Mouse (Mus musculus) yolk sac, embryonic 10.5 days (tissue): ENCODE measurements around the gene 2510039O18Rik.

Experiments
- DNase-seq: peaks from one replicate; pipeline ENCODE4 v3.0.0-alpha.2; 2017; ENCODE audit warnings: low spot score

2510039O18Rik gene

DNA sequence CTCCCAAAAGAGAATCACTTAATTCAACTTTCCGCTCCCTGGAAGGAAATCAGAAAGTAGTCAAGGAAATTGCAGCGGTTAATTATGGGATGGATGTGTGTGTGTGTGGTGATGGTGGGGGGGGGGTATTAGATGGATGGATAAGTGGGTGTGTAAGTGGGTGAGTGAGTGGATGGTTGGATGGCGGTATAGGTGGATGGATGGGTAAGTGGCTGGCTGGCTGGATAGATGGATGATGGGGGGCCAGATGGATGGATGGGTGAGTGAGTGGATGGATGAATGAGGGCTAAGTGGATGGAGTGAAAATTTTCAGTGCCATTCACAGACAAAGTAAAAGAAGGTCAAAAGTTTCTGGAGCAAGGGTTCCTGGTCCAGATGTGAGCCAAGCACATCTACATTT, 3.7 kb upstream of the 2510039O18Rik start:
- DNase-seq, result no peak

DNA sequence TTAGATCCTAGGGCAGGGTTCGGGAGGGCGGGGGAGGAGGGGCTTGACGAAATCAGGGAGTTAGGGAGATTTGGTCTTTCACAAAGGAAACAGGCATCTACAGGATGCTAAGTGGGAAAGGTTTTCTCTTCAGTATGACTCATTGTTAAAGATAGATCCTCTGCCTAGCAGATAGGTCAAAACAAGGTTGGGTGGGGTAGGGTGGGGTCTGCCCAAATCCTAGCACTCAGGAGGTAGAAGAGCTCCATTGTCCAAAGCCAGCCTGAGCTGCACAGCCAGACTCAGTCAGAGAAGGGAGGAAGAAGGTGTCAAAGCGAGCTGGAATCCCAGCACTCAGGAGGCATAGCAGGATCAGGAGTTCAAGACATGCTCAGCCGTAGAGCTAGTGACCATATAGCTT, 3.2 kb upstream of the 2510039O18Rik start:
- no peak for DNase-seq

DNA sequence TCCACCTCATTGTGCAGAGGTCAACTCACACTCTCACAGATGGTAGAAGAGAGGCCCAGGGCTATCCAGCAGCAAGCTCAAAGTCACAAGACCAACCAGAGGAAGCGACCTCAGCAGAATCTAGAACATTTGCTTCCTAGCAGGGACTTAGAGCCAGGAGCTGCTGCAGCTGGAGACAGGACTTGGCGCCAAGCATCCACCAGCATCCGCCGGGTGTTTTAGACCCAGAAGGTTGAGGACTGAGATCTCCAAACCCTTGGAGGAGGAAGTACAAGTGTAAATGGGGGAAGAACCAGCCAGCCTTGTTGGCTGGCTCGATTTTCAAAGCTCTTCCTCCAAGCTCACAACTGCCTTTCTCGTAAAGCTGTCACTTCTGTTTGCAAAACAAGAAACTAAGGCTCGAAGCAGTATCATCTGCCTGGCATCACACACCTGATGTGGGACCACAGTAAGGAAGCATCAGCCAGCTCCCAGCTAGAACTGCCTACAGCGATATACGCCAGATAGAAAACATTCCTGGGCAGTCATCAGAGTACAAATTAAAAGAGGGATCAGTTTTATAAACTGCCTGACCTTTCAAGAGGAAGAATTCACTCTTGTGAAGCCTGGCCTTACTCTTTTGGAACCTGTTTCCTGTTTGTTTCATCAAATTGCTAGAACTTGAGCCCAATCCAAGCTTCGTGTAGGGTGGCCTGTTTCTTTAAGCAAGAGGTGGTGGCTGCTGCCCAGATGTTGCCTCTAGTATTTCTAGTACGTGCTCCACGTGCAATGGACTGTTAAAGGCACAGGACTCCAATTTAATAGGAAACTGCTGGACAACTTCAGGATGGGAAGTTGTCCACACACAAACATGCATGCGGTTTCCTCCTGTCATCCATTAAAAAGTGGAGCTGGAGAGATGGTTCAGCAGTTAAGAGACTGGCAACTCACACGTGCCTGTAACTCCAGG, 2.3 kb upstream of the 2510039O18Rik start:
- no peak for DNase-seq

DNA sequence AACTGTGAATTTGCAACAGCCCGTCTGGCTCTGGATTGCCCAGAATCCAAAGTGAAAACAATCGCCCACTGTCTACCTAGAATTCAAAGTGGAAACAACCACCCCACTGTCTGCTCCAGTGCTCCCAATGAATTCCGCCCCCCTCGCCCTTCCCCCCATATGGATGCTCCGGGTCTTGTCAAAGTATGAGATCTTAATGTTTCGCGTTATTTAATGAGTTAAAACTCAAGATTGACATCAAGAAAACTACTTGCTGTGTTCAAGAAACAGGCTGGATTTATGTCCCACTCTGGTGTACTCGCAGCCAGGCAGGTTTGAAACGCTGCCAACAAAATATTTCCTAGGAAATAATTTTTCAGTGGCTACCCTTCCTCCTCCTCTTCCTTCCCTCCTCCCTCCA, 584 bp upstream of the 2510039O18Rik start:
- DNase-seq, result no peak

DNA sequence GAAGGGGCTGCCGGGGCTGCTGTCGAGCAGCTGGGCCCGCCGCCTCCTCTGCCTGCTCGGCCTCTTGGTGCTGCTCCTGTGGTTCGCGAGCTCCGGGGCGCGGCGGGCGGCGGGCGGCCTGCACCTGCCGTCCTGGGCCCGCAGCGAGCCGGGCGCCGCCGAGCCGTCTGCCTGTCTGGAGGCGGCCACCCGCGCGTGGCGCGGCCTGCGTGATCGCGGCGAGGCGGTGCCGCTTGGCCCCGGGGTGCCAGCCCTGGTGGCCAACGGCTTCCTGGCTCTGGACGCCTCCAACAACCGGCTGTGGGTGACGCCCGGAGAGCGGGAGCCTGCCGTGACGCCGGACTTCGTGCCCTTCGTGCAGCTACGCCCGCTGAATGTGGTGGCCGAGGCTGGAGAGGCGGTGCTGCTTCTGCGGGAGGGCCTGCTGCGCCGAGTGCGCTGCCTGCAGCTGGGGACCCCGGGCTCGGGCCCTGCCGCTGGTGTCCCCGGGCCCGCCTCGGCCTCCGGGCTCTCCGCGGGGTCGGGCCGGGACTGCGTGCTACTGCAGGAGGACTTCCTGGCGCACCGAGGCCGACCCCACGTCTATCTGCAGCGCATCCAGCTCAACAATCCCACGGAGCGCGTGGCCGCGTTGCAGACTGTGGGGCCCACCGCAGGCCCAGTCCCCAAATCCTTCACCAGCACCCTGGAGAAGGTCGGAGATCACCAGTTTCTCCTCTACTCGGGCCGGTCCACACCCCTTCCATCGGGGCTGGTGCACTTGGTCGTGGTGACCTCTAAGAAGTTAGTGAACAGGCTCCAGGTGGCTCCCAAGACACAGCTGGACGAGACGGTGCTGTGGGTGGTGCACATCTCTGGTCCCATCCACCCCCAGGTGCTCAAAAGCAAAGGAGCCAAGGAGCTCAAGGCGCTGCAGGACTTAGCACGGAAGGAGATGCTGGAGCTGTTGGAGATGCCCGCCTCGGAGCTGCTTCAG, 638 bp downstream of the 2510039O18Rik start:
- peak; percentile 47 for DNase-seq

DNA sequence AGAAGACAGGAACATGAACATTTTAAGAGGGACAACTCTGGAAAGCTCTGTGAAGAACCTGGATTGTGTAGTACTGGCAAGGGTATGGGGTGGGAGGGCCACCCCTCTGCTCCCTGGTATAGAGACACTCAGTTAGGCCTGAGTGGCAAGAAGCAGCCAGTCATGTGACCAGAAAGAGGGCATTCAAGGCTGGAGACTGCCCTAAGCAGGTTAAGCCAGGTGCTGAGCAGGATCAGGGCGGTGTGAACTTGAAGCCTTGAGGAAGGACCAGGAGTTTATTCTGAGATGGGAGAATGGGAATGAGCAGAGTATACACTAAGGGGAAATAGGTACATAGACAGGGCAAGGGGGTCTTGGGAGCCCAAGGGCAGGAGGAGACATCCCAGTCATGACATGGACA, 2.3 kb downstream of the 2510039O18Rik start:
- DNase-seq, result no peak

DNA sequence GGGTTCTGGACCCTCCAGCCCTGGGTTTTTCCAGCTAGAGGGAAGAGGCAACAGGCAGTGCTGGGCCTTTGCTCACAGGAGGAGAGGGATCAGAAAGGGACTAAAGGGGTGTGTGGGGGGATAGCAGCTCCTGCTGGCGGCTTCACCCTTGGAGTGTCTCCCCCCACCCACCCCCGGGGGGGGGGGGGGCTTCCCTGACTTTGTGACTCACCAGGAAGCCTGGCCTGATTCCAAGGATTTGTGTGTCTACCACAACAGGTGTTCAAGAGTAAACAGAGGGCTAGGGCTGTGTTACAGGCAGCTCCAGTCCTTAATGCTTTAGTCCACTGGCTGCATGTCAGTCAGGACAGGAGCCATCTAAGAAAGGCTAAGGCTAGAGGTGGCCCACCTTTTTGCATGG, 6.8 kb downstream of the 2510039O18Rik start:
- DNase-seq, result no peak

DNA sequence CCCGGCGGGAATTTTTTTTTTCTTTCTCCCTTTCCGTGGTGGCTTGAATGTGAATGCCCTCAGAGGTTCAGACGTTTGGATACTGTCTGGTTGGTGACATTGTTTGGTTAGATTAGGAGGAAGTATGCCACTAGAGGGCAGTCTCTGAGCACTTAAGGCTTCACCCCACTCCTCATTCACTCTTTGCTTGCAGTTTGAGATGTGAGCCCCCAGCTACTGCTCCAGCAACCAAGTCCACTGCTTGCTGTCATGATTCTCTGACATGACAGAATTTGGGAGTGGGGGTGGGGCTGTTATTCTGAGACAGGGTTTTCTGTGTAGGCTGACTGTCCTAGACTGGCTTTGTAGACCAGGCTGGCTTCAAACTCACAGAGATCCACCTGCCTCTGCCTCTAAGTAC, 12.9 kb downstream of the 2510039O18Rik start:
- DNase-seq, result no peak

DNA sequence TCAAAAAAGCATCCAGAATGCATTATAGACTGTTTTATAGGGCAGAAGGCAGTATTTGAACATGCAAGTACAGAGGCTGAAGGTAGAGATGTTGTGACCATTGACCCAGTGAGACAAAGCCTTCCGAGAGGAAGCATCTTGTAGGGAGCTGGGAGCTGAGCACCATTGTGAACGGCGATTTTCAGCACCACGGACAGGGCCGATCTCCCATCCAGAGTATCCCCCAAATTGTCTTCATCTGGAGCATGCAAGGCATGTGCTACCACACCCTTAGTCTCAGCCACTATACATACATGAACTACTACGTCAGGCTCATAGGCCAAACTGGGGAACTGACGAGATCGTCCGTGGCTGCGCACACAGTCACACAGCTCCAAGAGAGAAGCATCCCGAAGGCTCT, 16.4 kb downstream of the 2510039O18Rik start:
- DNase-seq, result no peak

DNA sequence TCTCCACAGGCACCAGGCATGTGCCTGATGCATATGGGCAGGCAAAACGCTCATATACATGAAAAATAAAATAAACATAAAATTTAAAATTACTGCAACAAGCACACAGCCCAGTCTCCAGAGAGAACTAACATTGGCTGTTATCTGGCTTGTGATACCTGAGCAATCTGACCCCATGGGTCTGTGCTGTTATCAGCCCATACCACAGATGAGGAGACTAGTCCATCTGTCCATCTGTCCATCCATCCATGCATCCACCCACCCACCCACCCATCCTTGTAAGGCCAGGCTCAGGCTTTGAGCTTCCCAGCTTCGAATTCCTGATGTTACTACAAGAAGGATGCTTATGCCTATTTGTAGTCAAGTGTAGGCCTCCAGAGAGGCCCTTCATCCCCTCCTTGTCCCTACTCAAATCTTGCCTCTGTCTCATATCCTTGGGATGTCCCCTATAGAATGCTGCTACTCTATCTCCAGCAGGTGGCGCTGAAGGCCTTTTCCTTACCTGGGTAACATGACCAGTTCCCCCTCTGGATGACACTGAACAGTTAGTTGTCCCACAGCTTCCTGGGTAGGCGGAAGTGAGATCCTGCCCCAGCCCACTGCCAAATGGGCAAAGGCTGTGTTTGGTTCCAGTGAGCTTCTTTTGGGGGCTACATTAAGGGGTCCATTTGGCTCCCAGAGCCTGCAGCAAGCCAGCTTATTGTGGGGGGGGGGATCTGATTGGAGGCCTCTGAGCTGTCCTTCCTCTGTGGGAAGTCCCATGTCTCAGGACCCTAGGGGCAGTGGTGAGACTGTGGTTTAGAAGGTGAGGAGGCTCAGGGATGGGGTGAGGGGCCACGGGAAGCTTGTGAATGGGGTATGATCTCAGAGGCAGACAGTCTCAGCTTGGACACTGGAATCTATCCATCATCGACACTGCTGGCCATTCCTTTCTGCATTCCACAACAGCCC, 19.5 kb downstream of the 2510039O18Rik start:
- no peak for DNase-seq

DNA sequence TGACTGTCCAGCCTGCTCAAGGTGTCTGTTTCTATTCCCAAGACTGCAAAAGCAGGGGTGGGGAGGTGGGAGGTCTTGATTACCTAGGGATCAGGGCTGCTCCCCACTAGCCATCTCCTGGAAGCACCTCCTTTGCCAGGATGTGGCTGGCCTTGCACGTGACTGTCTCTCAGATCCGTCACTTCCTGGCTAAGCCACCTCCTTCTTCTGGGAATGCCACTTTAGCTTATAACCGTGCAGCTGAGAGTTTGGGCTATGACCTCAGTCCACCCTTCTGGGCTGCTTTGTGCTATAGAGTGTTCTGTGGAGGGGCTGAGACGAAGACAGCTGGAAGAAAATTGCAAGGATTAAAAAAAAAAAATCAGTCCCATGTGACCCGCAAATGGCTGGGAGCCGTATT, 22.1 kb downstream of the 2510039O18Rik start:
- DNase-seq, result no peak

DNA sequence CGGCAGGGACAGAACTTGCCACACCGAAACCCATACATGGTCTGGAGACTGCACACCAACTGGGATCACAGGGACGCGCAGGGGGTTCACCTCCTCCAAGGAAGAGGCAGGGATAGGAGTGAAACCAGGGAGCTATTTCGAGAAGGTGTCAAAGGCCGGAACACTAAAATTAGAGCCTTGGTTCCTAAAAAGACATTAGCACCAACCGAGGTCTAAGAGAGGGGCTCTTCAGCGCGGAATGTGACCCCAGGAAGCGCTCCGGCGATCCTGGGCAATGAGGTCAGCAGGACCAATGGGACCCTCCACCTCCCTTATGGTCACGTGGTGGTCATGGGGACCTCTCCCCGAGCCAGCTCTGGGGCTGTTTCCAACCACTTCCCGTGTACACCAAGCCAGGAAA, 22.9 kb downstream of the 2510039O18Rik start:
- no peak for DNase-seq

DNA sequence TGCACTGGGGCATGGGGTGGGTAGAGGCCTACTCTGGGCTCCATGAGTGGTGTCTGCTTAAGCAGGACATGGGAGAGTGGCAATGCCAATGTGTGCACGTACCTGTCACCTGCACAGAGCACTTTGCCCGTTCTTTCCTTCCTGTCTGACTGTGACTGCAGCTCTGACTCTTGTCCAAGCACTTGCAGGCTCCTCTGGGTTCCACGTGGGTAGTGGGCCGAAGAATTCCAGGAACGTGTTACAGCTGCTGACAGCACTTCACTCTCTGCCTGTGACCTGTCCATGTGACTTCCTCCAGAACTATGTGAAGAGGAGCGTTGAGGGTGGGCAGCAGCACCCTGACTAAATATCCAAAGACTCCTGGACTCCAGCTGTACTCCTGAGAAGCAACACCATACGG, 25.0 kb downstream of the 2510039O18Rik start:
- no peak for DNase-seq

DNA sequence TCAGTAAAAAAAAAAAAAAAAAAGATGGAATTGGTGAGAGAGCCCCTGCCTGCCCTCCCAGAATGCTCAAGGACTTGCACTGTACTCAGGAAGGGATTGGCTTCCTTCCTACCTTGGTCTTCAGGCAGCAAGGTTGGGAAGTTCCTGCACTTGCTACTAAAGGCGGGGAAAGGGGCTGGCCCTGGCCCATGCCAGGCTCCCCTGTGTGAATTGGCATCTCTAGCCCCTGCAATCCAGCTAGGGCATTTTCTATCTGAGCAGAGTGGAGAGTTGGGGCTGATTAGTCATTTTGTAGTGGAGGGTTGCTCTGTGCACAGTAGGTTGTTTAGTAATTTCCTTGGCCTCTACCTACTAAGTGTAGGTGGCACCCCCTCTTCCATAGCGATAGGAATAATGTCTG, 28.1 kb downstream of the 2510039O18Rik start:
- DNase-seq, result no peak

DNA sequence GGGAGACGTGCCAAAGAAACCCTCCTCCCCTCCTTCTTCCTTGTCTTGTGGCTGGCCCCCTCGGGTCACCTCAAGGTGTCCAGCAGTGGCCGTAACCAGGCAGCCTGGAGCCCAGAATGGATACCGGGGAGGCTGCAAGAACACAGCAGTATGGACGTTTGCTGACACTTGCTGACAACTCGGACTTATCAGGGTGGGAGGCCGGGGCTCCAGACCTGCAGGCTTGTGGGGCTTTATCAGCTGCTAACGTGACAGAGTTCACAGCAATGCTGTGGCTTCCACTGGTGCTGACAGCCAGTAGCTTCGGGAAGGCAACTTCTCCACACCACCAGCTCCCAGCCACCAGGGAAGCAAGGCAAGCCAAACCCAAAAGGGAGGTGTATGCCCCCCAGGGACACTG, 28.6 kb downstream of the 2510039O18Rik start:
- no peak for DNase-seq

DNA sequence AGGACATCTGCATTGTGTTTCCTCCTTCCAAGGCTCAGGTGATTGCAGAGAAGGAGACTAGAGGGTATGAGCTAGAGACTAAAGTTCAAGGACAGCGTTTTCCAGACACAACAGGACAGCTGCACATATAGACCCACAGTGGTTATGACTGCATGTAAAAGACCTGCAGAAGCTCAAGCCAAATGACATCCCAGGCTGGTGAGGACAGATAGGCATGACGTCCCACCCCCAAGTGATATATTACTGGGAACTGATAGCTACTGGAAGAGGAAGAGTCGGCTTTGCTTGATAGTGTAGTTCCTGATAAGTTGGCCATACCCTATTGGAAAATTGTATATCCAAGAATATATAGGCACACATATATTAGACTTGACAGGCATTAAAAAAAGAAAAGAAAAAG, 35.5 kb downstream of the 2510039O18Rik start:
- no peak for DNase-seq

DNA sequence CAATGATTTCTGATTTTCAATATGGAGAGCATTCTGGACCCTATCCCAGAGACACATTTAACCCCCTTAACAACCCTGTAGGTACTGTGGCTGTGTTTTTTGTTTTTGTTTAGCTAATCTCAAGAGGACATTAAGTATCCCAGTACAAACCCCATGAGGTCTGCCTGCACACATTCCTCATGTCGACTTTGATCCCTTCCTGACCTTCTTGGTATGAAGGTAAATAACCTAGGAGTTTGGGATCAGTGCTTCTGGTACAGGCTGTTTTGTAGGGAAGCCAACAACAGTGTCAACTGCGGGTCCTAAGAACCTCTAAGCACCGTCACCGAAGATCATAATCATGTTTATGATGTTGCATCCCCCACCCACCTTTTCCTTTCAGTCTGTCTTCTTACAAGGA, 37.0 kb downstream of the 2510039O18Rik start:
- DNase-seq, result no peak

DNA sequence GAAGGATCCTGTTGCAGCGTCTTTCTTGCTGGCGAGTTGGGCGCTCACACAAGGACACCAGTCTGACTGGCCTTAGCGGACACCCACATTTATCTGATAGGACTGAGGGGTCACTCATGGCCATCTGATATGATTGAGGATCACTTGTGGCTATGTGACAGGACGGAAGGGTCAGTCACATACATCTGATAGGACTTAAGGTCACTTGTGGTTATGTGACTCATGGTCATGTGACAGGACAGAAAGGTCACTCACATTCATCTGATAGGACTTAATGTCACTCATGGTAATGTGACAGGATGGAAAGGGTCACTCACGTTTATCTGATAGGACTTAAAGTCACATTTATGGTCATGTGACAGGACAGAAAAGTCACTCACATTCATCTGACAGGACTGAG, 37.7 kb downstream of the 2510039O18Rik start:
- no peak for DNase-seq

DNA sequence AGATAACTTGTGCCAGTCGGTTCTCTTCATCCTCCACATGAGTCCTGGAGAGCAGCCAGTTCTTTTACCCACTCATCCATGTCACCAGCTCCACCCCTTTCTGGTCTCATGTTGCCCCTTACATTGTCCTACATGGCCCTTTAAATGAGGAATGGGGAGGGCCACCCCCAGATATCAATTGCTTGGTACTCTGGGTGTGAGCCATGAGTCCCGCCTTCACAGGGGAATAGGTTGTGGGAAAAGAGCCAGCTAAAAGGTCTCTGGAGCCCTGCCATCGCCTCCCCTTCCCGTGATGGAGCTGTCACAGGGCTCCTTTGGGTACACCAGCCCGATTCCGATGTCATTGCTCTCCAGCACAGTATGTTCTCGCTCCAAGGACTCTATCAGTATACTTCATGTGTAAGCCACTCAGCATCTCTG, 38.8 kb downstream of the 2510039O18Rik start:
- DNase-seq, result no peak

DNA sequence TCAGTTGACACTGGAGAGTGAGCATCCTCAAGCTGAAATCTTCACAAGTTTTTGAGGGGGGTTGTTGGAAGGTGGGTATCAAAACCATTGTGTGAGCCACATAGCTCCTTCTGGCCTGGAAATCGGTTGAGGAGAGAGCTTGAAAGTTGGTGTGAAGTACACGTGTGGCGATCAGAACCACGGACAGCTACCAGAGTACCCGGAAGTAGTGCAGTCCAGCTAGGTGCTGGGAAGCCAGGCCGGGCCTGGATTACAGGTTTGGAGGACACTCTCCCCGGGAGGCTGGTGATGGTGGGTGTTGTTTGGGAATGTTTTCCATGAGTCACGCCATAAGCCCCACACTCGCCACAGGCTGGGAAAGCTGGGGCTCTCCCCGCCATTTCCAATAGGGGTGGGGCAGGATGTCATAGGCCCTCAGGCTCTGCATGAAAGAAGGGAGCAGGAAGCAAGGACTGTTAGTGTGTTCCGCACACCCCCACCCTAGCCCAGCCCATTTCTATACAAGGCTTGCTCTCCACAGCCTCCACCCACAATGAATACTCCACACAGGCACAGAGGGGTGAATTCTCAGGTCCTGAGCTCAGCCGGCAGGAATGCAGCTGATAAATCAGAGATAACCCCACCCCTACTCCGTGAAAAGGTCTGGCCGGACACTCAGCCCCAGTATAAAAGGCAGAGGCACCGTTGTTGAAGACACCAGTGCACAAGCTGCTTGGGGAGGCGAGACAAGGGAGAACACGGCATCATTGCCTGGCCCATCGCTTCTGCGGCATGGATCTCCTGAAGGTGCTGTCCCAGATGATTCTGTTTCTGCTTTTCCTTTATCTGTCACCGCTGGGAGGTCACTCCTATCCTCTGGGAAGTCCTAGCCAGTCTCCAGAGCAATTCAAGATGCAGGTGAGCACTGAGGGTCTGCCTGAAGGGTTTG, 44.8 kb downstream of the 2510039O18Rik start, which contains the start of gene Nppb:
TSS of gene Nppb (plus strand) at position 584 of the 928 bp plus-strand sequence.
- peak; percentile 53 for DNase-seq
